Mouse (Mus musculus) spleen, postnatal 0 days (tissue): ENCODE results near the gene Lin7c. TPM values are rescaled to one million over a fixed set of nuclear protein-coding genes. Genes with fewer than 3 reads are reported as not detected.

Source experiments
- polyA plus RNA-seq: library from polyadenylated mRNA; unstranded; fragments of >200 nt; fragmentation: Nextera tagmentation; extraction: Ambion mirVana; gene quantifications from 2 replicates; pipeline ENCODE4 v1.2.1, GENCODE M21; 2015

Gene Lin7c
- polyA plus RNA-seq, result 18.6 and 21.4 TPM in 2 replicates

DNA sequence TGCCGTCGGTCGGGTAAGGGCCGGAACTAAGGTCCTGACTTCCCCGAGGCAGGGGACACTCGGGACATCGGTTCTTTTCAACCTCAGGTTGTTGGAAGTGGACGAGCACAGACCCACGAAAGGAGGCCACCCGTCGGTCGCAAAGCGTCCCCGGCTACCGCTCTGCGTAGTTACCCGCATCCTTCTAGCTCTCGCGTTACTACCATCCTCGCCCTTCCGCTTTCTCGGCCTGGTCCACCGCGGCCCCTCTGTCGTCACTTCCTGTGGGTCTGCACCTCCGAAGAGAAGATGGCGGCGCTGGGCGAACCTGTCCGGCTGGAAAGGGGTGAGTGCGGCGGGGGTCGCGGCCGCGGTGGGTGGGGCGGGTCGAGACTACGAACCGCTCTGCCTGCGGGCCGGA lies at the start of gene Lin7c:
Lin7c (plus strand) TSS at position 257 of the 400 bp plus-strand sequence.

DNA sequence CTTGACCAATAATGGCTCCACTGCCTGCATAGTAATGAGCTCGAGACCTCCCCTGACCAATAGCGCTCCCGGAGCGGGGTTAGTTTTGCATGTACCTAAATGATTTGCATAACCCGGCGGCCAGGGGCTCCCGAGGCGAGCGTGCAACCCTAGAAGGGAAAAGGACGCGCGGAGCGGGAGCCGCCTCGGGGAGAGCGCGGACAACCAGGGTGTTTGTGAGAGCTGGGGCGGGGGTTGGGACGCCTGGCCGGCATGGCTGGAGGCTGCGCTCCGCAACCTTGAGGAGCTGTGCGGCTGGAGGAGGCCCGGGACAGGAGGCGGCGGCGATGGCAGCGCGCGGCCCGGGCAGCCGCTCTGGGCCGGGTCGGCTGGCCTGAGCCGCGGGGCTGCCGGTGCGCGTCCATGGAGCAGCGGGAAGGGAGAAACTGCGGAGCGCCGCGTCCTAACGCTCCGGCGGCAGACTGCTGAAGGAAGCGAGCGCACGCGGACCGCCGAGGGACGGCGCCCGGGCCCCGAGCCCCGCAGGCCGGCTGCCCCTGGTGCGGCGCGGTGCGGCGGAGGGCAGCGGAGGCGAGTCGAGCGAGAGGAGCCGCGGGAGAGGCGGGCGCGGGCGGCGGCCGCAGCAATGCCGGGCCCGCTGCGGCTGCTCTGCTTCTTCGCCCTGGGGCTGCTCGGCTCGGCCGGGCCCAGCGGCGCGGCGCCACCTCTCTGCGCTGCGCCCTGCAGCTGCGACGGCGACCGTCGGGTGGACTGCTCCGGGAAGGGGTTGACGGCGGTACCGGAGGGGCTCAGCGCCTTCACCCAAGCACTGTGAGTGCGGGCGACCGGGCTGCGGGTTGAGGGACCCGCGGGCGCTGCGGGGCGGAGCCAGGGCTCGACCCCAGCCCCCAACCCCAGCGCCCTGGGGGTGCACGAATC lies 27.1 kb downstream of the Lin7c start, which contains the start of gene Lgr4:
Lgr4 (plus strand) TSS at position 152 of the 918 bp plus-strand sequence.

Other genes starting within 250 kb of the Lin7c start
- 0.04 and 0.07 TPM in 2 replicates for gene Bdnf, start 216.2 kb upstream of the Lin7c start, polyA plus RNA-seq
- gene Lgr4, start 26.8 kb downstream of the Lin7c start, polyA plus RNA-seq, result 2.6 and 2.8 TPM in 2 replicates
- 44.8 and 51.1 TPM in 2 replicates for gene Ccdc34, start 127.0 kb downstream of the Lin7c start, polyA plus RNA-seq